Mouse (Mus musculus): ENCODE results near the gene Rufy1.
A peak's percentile ranks its signal among the peaks of the same experiment; 100 is the strongest.
"Not testable (repeated sequence)": the region's sequence is repeated elsewhere in the genome, so short reads cannot be mapped to it uniquely, and the experiment has no call there.

The Rufy1 gene

GRCm38 (mm10) chr11:50377892-50378684 is 52.8 kb downstream of the Rufy1 start:
- peak; percentile 88 for DNase-seq

GRCm38 (mm10) chr11:50376911-50377891 is 53.7 kb downstream of the Rufy1 start, which contains the start of gene Hnrnph1:
Gene Hnrnph1, plus strand, starts transcription at chr11:50376990.
- DNase-seq: peak; percentile 97

GRCm38 (mm10) chr11:50376156-50376790 is 54.7 kb downstream of the Rufy1 start:
- DNase-seq: no peak

GRCm38 (mm10) chr11:50375421-50375820 is 55.5 kb downstream of the Rufy1 start:
- no peak for DNase-seq

- no peak for DNase-seq
Measured at GRCm38 (mm10) chr11:50374286-50375015, 56.5 kb downstream of the Rufy1 start.

- DNase-seq: no peak
Measured at GRCm38 (mm10) chr11:50373621-50374020, 57.3 kb downstream of the Rufy1 start.

GRCm38 (mm10) chr11:50373086-50373485 is 57.8 kb downstream of the Rufy1 start:
- no peak for DNase-seq

GRCm38 (mm10) chr11:50371911-50372310 is 59.0 kb downstream of the Rufy1 start:
- DNase-seq: no peak

- peak; percentile 88 for DNase-seq
Measured at GRCm38 (mm10) chr11:50371399-50371841, 59.5 kb downstream of the Rufy1 start.

- DNase-seq: peak; percentile 47
Measured at GRCm38 (mm10) chr11:50370969-50371368, 60.0 kb downstream of the Rufy1 start.

GRCm38 (mm10) chr11:50369360-50369911 is 61.5 kb downstream of the Rufy1 start:
- DNase-seq: no peak

GRCm38 (mm10) chr11:50367531-50367930 is 63.4 kb downstream of the Rufy1 start:
- DNase-seq: no peak

GRCm38 (mm10) chr11:50365322-50365721 is 65.6 kb downstream of the Rufy1 start:
- DNase-seq: no peak

GRCm38 (mm10) chr11:50364548-50364947 is 66.4 kb downstream of the Rufy1 start:
- DNase-seq: peak; percentile 78

- not testable (repeated sequence) for DNase-seq
Measured at GRCm38 (mm10) chr11:50361282-50361681, 69.6 kb downstream of the Rufy1 start.

GRCm38 (mm10) chr11:50358950-50359861 is 71.7 kb downstream of the Rufy1 start:
- DNase-seq: peak; percentile 86

GRCm38 (mm10) chr11:50355395-50355794 is 75.5 kb downstream of the Rufy1 start:
- no peak for DNase-seq

- no peak for DNase-seq
Measured at GRCm38 (mm10) chr11:50354851-50355250, 76.1 kb downstream of the Rufy1 start.

GRCm38 (mm10) chr11:50354162-50354561 is 76.8 kb downstream of the Rufy1 start, which contains the start of gene Cby3:
Gene Cby3, plus strand, starts transcription at chr11:50354462.
- DNase-seq: no peak

- no peak for DNase-seq
Measured at GRCm38 (mm10) chr11:50352177-50352576, 78.7 kb downstream of the Rufy1 start.

All from embryo, embryonic 11 days (tissue).